Mouse (Mus musculus): ENCODE measurements around the gene Pptc7. TPM values are rescaled to one million over a fixed set of nuclear protein-coding genes. Genes with fewer than 3 reads are reported as not detected.

The Pptc7 gene
- total RNA-seq, 2 experiments from 2014 or later, result 36.5 to 42.5 TPM

- peak; percentile 42 to 45 for DNase-seq (ENCODE audit: extremely low spot score in 1 of 2, low spot score in 1 of 2)
Measured at GRCm38 (mm10) chr5:122324608-122325431, 40.7 kb downstream of the Pptc7 start.

- no peak for DNase-seq (ENCODE audit: extremely low spot score in 1 of 2, low spot score in 1 of 2)
Measured at GRCm38 (mm10) chr5:122325477-122325876, 41.3 kb downstream of the Pptc7 start.

GRCm38 (mm10) chr5:122327283-122327682 lies 43.1 kb downstream of the Pptc7 start:
- no peak for DNase-seq (ENCODE audit: extremely low spot score in 1 of 2, low spot score in 1 of 2)

- no peak for DNase-seq (ENCODE audit: extremely low spot score in 1 of 2, low spot score in 1 of 2)
Measured at GRCm38 (mm10) chr5:122330269-122330668, 46.1 kb downstream of the Pptc7 start.

GRCm38 (mm10) chr5:122334682-122335081 lies 50.5 kb downstream of the Pptc7 start:
- DNase-seq (ENCODE audit: extremely low spot score in 1 of 2, low spot score in 1 of 2), result no peak

GRCm38 (mm10) chr5:122336554-122337294 lies 52.6 kb downstream of the Pptc7 start:
- DNase-seq (ENCODE audit: extremely low spot score in 1 of 2, low spot score in 1 of 2), result no peak

- DNase-seq (ENCODE audit: extremely low spot score in 1 of 2, low spot score in 1 of 2), result no peak
Measured at GRCm38 (mm10) chr5:122342874-122343273, 58.7 kb downstream of the Pptc7 start.

GRCm38 (mm10) chr5:122343768-122344167 lies 59.6 kb downstream of the Pptc7 start:
- DNase-seq (ENCODE audit: extremely low spot score in 1 of 2, low spot score in 1 of 2), result no peak

GRCm38 (mm10) chr5:122344260-122344659 lies 60.1 kb downstream of the Pptc7 start:
- DNase-seq (ENCODE audit: extremely low spot score in 1 of 2, low spot score in 1 of 2), result peak; percentile 65 to 90

- DNase-seq (ENCODE audit: extremely low spot score in 1 of 2, low spot score in 1 of 2), result no peak
Measured at GRCm38 (mm10) chr5:122345777-122346176, 61.6 kb downstream of the Pptc7 start.

- DNase-seq (ENCODE audit: extremely low spot score in 1 of 2, low spot score in 1 of 2), result peak; percentile 97 to 99
Measured at GRCm38 (mm10) chr5:122353807-122354491, 69.8 kb downstream of the Pptc7 start, which contains the start of the genes Rad9b and Vps29. Gene Rad9b (minus strand): TSS chr5:122354233. Gene Vps29 (plus strand): TSS chr5:122354369.

GRCm38 (mm10) chr5:122354492-122355067 lies 70.4 kb downstream of the Pptc7 start:
- no peak for DNase-seq (ENCODE audit: extremely low spot score in 1 of 2, low spot score in 1 of 2)

GRCm38 (mm10) chr5:122371591-122372191 lies 87.5 kb downstream of the Pptc7 start, which contains the start of gene Gpn3:
Gene Gpn3 (plus strand): TSS chr5:122371876.
- DNase-seq (ENCODE audit: extremely low spot score in 1 of 2, low spot score in 1 of 2), result no peak

- DNase-seq (ENCODE audit: extremely low spot score in 1 of 2, low spot score in 1 of 2), result peak; percentile 99
Measured at GRCm38 (mm10) chr5:122372192-122372769, 88.1 kb downstream of the Pptc7 start, which contains the start of gene Fam216a. Gene Fam216a (minus strand): TSS chr5:122372364.

- no peak for DNase-seq (ENCODE audit: extremely low spot score in 1 of 2, low spot score in 1 of 2)
Measured at GRCm38 (mm10) chr5:122372878-122373277, 88.7 kb downstream of the Pptc7 start.

Other genes starting within 250 kb of the Pptc7 start
- 10 to 100 TPM; 32.9 to 36.7 TPM for gene Cux2, start 234.3 kb upstream of the Pptc7 start, total RNA-seq (2021)
- under 1 TPM in 1 of 2 experiments, not detected in 1; 0.91 TPM for gene Myl2, start 183.4 kb upstream of the Pptc7 start, total RNA-seq (2021)
- gene Ccdc63, start 143.5 kb upstream of the Pptc7 start, total RNA-seq (2021), result under 1 TPM; 0.74 to 0.94 TPM
- gene Ppp1cc, start 126.1 kb upstream of the Pptc7 start, total RNA-seq (2021), result 100 to 1,000 TPM; 208 to 211 TPM
- gene Hvcn1, start 77.6 kb upstream of the Pptc7 start, total RNA-seq (2021), result 1 to 10 TPM; 3.2 to 3.6 TPM
- gene Tctn1, start 19.9 kb upstream of the Pptc7 start, total RNA-seq (2021), result 10 to 100 TPM; 11.8 to 12.3 TPM
- 1 to 10 TPM; 3.4 to 4.0 TPM for gene Rad9b, start 69.9 kb downstream of the Pptc7 start, total RNA-seq (2021)
- 100 to 1,000 TPM; 206 to 217 TPM for gene Vps29, start 70.0 kb downstream of the Pptc7 start, total RNA-seq (2021)
- gene Gpn3, start 87.5 kb downstream of the Pptc7 start, total RNA-seq (2021), result 10 to 100 TPM; 26.4 to 28.2 TPM
- 10 to 100 TPM; 73.8 to 78.8 TPM for gene Fam216a, start 88.0 kb downstream of the Pptc7 start, total RNA-seq (2021)
- gene Arpc3, start 107.5 kb downstream of the Pptc7 start, total RNA-seq (2021), result 100 to 1,000 TPM; 285 to 290 TPM
- 10 to 100 TPM; 27.6 to 28.1 TPM for gene Anapc7, start 137.3 kb downstream of the Pptc7 start, total RNA-seq (2021)
- gene Atp2a2, start 217.9 kb downstream of the Pptc7 start, total RNA-seq (2021), result 100 to 1,000 TPM; 629 to 650 TPM